Mouse (Mus musculus): Measurements from ENCODE around the gene Gm49354.

Gm49354 gene

DNA sequence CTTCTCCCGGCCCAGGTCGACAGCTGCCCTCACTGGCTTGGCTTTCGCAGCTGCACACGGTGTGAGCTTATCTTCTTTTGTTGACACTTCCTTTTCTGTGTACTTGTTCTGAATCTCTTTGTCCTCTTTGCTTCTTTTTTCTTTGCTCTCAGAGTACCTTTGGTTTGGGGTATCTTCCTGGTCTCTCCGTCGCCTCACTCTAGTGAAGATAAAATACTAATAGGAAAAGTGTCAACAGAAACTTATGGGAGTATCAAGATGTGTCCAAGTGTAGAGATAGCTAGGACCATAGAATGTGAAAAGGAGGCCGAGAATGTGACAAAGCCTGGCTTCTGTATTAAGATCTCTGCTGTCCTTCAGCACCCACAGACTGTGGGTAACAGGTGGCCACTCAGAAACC, at the start of gene Gm49354:
Gene Gm49354 (minus strand): TSS at position 101 of the 400 bp plus-strand sequence.
- DNase-seq: no peak

DNA sequence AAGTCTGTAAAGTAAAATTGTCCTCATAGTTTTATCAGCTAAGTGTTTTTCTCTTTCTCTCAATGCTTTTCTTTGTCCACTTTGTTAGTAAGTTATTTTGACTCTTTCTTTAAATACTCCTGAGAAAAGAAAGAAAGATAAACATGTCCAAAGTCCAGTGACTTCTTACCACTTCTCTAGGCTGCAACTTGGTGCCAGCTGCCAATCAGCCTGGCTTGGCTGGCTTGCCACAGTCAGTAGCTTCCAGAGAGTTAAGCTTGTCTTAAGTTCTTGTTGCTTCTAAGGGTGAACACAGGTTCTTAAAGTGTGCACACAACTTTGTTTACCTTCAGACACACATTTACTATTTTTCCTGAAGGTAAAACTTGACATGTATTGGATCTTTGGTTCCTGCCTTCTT, 43.9 kb upstream of the Gm49354 start:
- no peak for DNase-seq

DNA sequence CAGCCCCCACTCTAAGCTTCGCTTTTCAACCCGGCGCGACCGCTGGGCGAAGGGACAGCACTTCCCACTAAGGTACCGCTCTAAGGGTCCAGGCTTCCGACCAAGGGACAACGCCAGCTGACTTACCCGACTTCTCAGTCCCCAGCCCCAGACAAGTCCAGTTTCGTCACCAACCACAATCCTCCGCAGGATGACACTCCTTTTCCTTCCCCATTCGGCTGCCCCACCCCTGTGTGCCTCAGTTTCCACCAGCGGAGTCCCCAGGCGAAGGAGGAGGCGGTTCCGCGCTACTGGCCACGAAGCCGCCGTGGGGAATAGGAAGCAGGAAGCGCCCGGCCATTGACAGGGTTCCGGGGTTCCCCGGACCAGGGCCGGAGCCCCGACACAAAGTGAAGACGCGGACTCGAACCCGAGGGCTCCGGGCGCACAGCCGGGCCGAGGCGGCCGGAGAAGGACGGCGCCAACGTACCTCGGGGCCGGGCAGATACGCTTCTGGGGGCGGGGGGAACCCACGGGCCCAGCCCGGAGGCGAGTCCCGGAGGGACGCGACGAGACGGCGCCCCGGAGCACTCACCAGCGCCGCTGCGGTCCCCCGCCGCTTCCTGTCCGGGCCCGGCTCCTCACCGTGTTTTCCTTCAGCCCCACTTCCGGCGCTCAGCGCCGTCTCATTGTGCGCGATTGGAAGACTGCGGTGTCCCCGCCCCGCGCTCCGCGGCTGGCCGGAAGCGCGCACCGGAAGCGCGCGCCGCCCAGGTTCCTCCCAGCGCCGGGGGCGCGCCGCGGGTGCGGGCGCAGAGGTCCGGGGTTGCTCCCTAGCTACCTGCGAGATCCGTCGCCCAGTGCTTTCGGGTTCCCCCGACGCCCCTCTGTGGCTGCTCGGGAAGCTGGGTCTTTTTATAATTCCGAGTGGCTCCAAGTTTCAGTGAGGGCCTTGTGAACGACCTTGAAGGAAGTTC, 40.7 kb upstream of the Gm49354 start, which contains the start of gene Tut7:
Gene Tut7 (minus strand): TSS at position 641 of the 956 bp plus-strand sequence.
- peak; percentile 93 for DNase-seq

DNA sequence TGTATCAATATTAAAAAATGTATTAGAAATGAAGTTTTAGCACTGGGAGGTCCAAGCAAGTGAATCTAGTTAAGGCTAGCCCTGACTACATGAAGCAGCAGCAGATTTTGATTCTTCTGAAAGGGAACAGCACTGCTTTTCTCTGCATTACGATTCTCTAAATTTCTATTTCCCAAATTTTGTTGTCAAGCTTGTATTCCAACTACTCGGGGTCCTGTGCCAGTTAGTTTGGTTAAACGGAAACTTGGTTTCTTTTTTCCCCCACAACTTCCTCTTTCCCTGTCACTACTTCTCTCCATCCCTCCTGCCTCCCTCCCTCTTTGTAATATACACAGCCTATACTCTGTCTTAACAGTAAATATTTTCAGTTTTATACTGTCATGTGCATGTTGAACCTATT, 38.8 kb upstream of the Gm49354 start:
- DNase-seq: no peak

DNA sequence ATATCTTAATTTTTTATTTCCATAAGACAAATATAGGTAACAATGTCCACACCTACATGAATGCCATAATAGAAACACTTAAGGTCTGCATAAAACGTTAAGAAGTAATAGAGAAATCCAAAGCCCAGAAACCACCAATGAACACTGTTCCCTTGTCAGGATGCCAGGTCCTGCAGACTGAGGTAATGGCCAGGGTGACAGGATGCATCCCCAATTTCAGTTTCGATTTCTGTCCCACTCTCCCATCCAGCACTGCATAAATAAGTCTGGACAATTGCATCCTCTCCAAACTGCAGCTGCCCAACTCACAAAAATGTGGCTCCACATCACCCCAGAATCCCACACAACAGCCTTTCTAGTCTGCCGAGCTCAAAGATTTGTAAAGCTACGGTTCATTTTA, 38.1 kb upstream of the Gm49354 start:
- DNase-seq: no peak

DNA sequence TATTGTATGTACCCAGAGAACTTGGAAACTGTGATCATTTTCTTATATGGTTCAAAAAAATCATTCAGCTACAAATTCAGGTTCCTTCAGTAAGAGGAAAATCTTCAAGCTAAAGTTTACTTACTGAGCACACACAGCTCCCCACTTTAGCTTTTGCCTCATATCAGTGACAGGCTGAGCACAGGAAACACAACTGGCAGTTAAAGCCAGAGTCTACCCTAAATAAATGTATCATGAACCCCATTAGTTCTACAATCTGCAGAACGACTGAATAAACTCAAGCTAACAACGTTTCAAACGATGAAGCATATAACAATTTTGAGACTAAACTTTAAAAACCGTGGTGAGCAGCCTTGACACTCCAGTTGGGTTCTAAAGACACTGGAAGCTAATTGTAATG, 35.3 kb upstream of the Gm49354 start:
- no peak for DNase-seq

DNA sequence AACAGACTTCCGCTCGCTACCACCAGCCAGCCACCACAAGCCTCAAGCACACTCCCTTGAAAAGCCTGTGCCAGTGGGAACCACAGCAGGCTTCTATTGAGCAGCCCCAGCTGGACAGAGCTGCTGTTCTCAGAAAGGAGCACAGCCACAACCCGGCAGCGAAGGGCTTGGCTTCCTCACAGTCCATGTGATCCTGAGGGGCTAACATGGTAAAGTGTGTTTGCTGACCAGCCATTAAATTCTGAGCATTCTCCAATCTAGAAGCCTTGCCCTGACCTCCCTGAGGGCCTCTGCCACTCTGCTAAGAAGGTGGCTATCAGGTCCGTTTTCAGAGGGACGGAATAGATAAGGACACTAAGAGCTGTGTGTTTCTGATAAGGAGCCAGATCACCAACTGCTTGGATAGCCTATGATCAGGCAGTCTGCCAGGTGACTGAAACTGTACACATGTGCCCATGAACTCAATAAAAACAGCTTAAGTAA, 32.1 kb upstream of the Gm49354 start:
- DNase-seq: no peak

DNA sequence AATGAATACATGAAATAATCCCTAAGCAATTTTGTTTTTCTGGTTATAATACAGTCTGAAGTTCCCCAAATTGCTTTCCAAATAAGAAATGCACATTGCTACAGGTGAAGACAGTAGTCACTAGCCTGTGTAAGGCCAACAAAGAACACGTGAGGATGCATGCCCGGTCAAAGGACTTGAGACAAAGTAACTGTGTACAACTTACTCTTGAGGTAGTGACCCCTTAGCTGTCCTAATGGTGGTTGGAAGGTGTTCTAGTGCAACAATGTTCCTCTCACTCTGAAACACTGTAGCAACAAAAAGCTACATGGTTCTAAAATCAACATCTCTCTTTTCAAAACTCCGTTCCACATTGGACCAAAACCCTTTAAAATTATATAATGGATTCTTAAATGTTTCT, 29.5 kb upstream of the Gm49354 start:
- no peak for DNase-seq

DNA sequence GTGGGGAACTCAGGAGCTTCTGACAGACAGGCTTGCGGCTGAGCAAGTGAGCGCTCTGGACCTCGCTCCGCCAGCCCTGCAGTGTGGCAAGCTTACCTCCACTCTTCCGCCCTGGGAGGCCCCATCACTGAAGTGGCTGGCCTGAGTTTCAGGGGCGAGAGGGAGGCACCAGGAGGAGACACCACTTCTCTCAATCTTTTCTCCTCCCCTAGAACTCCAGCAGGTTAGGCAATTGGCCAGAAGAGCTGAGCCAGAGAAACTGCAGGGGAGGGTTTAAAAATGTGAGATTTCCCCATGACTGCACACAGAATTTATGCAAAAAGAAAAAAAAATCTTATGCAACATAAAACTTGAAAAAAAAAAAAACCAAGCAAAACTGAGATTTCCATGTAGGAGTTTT, 19.0 kb upstream of the Gm49354 start:
- no peak for DNase-seq

DNA sequence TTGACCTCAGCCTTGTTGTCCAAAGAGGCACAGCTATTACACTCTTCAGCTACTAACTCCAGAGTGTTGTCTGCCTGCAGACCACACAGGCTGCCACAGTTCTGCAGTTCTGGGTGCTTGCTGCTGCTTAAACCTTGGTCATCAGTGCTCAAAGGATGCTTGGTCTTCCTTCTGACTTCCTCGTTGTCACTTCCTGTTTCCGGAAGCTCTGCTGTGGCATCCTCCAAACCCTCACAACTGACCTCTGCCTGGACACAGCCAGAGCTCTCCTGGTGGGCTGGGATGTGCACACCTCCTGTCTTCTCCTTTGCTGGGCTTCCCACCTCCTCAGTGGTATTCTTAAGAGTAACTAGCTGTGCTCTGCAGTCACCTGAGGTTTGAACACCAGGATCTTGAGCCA, 18.0 kb upstream of the Gm49354 start:
- DNase-seq: no peak

DNA sequence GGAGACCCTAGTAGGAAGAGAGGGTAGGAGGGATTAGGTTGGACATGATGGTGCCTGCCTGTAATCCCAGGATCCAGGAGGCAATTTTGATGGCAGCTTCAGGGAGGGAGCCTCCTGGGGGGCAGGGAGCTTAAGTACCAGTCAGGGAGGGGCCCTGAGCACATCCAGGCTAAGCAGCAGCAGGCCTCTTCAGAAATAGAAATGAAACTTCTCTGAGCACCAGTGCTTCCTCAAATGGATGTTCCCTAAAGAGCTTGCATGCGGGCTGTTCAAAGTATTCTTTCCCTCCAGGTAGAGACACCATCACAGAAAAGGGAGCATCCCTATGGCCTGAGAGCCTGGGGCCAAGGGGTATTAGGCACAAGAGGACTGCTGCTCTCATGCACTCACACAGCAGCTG, 16.3 kb upstream of the Gm49354 start:
- no peak for DNase-seq

DNA sequence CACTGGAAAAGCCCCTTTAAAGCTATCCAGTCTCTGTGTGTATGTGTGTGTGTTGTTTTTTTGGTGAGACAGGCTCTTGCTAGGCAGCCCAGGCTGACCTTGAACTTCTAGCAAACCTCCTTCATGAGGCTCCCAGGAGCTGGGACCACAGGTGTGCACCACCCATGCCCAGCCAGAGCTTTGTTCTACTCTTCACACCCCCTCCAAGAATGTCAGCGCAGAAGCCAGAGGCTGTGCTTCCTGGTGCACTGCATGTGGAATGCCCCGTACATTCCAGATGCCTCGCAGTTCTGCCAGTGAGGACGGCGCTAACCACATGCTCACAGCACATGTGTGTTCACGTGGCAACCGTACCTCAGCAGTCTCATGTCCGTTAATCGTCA, 14.4 kb upstream of the Gm49354 start:
- DNase-seq: no peak

DNA sequence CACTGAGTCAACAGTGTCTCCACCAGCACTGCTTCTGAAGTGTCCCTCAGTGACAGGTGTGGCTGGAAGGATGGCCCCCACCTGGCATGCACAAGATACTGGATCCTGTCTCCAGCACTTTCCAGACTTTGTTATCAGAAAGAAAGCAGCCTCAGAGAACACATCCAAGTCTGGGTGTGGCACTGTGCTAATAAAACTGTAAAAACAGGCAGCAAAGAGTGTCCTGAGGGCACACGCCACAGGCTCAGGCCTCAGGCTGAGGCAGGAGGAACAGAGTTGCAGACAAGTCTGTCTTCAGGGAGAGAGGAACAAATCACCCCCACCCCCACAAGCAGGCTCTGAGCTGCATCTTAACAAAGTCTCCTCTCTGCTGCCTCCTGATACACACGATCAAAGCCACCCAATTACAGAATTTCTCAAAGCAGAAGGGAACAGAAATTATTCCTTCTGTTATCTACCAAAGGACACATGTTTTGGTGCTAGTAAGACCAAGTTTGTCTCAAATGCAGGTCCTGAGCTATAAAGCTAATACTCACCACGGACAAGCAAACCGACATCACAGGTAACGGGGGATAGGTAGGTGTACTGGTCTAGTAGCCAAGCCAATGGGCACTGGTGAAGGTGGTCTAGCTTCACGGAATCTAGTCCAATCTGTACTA, 13.9 kb upstream of the Gm49354 start:
- no peak for DNase-seq

DNA sequence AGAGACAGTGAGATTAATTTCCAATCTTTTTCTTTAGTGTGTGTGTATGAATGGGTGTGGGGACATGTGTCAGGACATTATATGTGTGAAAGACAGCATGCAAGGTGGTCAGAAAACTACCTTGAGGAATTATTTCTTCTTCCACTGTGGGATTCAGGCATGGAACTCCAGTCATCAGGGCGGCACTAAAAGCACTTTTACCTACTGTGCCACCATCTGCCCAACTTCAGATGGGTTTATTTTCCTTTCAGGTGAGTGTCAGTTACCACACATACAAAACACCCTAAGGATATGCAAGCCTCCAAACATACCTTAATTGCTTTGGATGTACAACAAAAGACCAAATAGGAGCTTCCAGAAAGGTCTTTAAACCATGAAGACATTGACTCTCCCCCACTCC, 12.7 kb upstream of the Gm49354 start:
- DNase-seq: no peak

DNA sequence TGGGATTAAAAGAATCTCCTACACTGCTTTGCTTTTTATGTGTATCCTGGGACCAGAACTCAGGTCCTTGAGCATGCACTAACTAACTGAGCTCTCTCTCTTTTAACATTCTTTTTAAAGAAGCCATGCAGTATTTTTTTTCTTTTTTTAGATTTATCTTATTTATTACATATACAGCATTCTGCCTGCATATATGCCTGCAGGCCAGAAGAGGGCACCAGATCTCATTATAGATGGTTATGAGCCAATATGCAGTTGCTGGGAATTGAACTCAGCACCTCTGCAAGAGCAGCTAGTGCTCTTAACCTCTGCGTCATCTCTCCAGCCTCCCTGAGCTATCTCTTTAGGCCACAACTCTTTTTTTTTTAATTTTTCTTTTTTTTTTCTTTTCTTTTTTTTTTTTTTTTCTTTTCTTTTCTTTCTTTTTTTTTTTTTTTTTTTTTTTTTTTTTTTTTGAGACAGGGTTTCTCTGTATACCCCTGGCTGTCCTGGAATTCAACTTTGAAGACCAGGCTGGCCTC, 2.2 kb downstream of the Gm49354 start:
- DNase-seq: peak; percentile 16 to 25

DNA sequence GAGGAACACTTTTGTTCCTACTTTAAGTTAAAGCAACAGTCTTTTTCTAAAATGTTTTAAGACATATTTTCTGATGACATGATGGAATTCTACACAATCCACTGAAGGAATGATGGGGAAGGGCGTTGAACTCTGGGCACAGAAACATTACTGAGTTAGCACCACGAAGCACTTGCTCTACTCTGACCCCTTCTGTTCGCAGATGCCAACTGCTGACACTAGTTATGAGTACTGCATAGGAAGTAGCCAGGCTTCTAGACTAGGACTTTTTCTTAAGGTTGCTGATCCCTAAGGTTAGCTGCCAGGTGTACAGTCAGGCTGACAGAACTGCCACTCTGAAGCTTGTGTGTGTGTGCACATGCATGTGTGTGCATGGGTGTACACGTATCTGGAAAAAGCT, 2.8 kb downstream of the Gm49354 start:
- peak in 1 of 2 experiments; percentile 13 for DNase-seq

DNA sequence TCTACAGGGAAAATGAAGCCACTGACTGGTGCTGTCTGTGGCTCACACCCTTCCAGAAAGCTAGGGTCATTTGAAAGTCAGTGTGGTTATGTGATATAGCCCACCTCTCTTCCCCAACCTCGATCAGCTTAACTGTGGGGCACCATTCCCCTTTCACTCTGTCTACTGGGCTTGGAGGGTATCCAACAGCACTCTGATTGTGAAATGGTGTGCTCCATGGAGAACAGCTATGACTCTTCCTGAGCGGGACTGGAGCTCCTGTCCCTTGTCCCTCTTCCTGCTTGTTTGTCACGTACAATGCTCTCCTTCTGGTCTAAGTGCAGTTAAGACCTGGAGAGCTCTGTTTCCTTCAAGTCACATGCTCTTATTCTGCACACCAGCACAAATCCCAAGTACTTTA, 6.9 kb downstream of the Gm49354 start:
- DNase-seq: no peak

DNA sequence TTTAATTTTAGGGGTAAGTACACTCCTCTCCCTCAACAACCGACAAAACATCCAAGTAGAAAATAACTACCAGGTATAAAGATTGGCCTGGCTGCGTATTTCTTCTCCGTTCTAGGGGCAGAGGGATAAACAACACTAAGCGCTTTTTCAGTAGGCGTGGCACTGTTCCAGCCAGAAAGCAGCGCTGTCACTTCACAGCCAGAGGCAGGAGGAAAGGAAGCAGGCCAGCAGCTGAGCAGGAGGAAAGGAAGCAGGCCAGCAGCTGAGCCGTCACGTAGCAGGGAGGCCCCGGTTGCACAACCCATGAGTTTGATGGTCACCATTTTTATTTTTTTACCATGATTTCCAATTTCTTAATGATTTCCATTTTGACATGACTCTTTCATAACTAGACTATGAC, 10.8 kb downstream of the Gm49354 start:
- DNase-seq: peak; percentile 24 to 30

DNA sequence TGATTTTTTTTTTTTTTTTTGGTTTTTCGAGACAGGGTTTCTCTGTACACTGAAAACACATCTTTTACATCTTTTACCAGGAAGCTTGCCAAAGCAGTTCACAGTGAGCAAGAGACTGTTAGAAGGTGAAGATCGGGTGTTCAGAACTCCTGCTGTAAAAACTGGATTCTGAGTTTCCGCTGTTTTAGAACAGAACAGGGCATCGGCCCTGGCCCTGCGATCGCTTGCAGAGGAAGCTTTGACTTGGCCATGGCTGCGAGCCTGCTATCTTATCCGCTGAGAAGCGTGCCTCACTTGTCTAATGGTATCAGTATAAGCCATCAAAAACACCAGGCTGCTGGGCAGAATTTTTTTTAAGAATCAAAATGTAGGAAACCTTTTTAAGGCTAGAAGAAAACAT, 11.2 kb downstream of the Gm49354 start:
- DNase-seq: peak; percentile 10 to 12

DNA sequence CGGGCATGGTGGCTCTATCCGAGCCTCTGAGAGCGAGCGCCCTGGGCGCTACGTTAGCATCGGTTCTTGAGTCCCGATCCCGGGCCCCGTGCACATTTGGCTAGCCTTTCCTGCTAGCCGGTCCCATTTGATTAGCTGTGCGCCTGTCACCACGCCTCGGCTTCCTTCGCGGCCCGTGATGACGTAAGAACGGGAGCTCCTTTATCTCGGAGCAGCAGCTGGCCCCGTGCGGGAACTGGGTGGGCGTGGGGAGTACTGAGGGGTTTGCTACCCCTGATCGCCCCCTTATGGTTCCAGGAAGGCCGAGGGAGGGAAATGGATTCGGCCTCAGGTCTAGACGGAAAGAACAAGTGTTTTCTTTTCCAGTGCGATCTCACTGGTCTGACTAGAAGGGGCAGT, 11.9 kb downstream of the Gm49354 start:
- peak; percentile 84 to 85 for DNase-seq

DNA sequence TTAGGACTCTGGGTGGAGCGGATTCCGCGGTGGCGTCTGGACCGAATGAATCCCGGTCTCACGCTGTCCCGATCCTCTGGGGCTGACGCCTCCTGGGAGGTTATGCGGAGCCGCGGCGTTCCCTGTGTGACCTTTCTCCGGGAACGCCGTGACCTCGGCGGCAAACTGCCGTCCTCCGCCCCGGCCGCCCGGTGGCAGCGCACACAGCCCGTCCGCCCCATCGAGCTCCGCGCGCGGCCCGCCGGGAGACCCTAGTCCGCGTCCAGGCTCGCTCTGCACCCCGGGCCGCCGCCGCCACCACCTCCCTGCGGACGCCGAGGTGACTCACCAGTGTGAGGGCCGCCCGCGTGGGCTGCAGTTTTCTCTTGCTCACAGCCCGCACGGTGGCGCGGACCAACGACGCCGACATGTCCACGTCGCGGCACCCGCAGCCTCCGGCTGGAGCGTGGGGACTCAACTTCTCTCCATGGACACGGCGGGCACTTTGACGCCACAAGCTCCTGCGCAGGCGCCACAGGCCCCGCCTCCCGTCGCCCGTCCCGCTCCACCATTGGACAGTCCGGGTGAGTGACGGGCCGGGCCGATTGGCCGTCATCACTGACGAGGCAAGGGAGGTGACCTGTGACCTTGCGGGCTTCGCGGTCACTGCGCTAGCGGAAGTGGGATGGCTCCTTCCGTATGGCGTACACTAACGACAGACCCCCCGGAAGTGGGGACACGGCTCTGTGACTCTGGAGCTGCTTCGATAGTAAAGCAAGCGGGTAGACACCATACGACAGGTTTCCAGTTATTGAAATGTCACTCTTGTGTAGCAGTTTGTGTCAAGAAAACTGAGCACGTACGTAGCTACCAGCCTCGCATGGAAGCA, 12.5 kb downstream of the Gm49354 start, which contains the start of gene Isca1:
Gene Isca1 (minus strand): TSS at position 515 of the 868 bp plus-strand sequence.
- DNase-seq: peak; percentile 99

DNA sequence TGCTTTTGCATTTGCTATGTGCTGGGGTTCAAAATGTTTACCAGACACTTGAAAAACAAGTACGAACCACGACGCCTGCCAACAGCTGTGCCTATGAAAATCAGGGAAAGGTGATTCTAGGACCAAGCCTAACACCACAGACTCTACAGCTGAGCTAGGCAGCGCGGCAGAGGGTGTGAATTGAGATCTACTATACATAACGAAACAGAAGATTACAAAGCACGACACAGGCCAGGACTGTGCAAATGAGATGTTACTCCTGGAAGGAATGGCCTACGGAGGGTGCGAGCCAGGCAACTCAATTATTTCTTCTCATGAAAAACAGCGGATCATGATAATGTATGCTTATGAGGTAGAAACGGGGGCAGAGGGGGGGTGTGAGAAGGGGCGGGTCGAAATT, 13.5 kb downstream of the Gm49354 start:
- DNase-seq: no peak

All from B cell, adult 2 months (primary cell).